Mouse (Mus musculus): Measurements from ENCODE around the gene Cnot6l. TPM values are rescaled to one million over a fixed set of nuclear protein-coding genes. Genes with fewer than 3 reads are reported as not detected.

Gene Cnot6l
- polyA plus RNA-seq, 1 experiment, result 8.2 TPM

- no peak for DNase-seq
- TF ChIP-seq POLR2A (IDR thresholded peaks at IDR 0.05; ENCODE audit: borderline replicate concordance, extremely low read depth, low read depth, low read length), result no peak
- TF ChIP-seq CTCF (IDR thresholded peaks at IDR 0.05; ENCODE audit: insufficient read depth, low read length), result 0 out of 2 replicates have a peak, but pooled peaks have one; percentile 17
- WGBS, result 55% methylated on average over 7 of the region's 7 CpGs
- no peak overlapping the region for H3K4me3 ChIP-seq (replicated peaks; ENCODE audit: extremely low read depth, low read depth, low read length)
- H3K4me1 ChIP-seq (ENCODE audit: control insufficient read depth, insufficient read depth, low read length), result no peaks in the 10 kb centered on the region; the same call in 1 of the 2 replicates
These were observed 127.8 kb downstream of the Cnot6l start for GRCm38 (mm10) chr5:96036125-96036672.

DNA sequence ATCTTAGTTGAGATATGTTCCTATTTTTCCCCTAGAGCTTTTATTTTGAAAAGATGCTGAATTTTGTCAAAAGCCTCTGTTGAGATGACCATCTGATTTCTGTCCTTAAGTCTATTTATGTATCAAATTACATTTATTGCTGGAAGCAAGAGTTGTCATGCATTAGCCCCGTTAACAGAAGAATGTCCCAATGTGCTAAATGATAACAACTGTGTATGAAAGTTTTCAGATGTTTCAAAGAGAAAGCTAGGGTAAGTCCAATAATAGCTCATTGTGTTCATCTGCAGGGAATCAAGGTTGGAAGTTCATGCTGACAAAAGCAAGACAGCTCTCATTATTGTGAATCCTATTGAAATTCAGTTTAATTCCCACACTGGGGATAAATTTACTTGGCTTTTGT, 129.9 kb downstream of the Cnot6l start:
- DNase-seq, result no peak
- Histone ChIP-seq H3K4me3 (replicated peaks; ENCODE audit: extremely low read depth, low read depth, low read length) (no peak overlapping the region), H3K4me1 (ENCODE audit: control insufficient read depth, insufficient read depth, low read length) (no peaks in the 10 kb centered on the region; the same call in 1 of the 2 replicates)
- no peak for TF ChIP-seq CTCF (IDR thresholded peaks at IDR 0.05; ENCODE audit: insufficient read depth, low read length)
- no peak for TF ChIP-seq POLR2A (IDR thresholded peaks at IDR 0.05; ENCODE audit: borderline replicate concordance, extremely low read depth, low read depth, low read length)
- 39% methylated on average over 1 of the region's 1 CpGs for WGBS

- DNase-seq, result no peak
- 81% methylated on average over 2 of the region's 2 CpGs for WGBS
- Histone ChIP-seq H3K4me3 (replicated peaks; ENCODE audit: extremely low read depth, low read depth, low read length) (no peak overlapping the region), H3K4me1 (ENCODE audit: control insufficient read depth, insufficient read depth, low read length) (no peaks in the 10 kb centered on the region)
- no peak for TF ChIP-seq POLR2A (IDR thresholded peaks at IDR 0.05; ENCODE audit: borderline replicate concordance, extremely low read depth, low read depth, low read length)
- no peak for TF ChIP-seq CTCF (IDR thresholded peaks at IDR 0.05; ENCODE audit: insufficient read depth, low read length)
These were observed 134.2 kb downstream of the Cnot6l start for GRCm38 (mm10) chr5:96029821-96030220.

Other genes starting within 250 kb of the Cnot6l start
- 1.1 and 1.4 TPM in 2 replicates for gene Cxcl13, start 207.2 kb downstream of the Cnot6l start, polyA plus RNA-seq (2012; rRNA removed)
- 1.4 and 2.0 TPM in 2 replicates for gene Mrpl1, start 45.3 kb upstream of the Cnot6l start, polyA plus RNA-seq (2012; rRNA removed)
- gene Fras1, start 209.8 kb upstream of the Cnot6l start, polyA plus RNA-seq (2012; rRNA removed), result 2.0 and 2.2 TPM in 2 replicates